Mouse (Mus musculus) bone marrow macrophage, adult 2 months (primary cell): ENCODE results near the gene Mss51. TPM values are rescaled to one million over a fixed set of nuclear protein-coding genes. Genes with fewer than 3 reads are reported as not detected.

Source experiments
- H3K27ac ChIP-seq: 2 replicates; pipeline ENCODE4 v1.5.1; 2012; ENCODE audit warnings: low read depth, low read length; ENCODE audit not compliant: insufficient read depth
- H3K4me1 ChIP-seq: 2 replicates; pipeline ENCODE4 v1.6.1; 2012; ENCODE audit warnings: low read length; ENCODE audit not compliant: control insufficient read depth, insufficient read depth
- H3K4me3 ChIP-seq: 2 replicates; pipeline ENCODE4 v1.5.1; 2012; ENCODE audit warnings: mild to moderate bottlenecking, low read length, moderate library complexity; ENCODE audit not compliant: insufficient read depth
- CTCF ChIP-seq: IDR thresholded peaks from 2 replicates; pipeline ENCODE4 v1.5.1; 2012; ENCODE audit warnings: low read depth, mild to moderate bottlenecking, low read length, moderate library complexity
- POLR2A ChIP-seq: IDR thresholded peaks from 2 replicates; pipeline ENCODE4 v1.6.1; 2012; ENCODE audit warnings: mild to moderate bottlenecking, low read depth, low read length, borderline replicate concordance
- polyA plus RNA-seq: library from polyadenylated mRNA; stranded (reverse); fragments of >200 nt; gene quantifications from 2 replicates; pipeline ENCODE4 v1.2.4, GENCODE M21; 2012; ENCODE audit not compliant: missing spikeins, insufficient read depth, insufficient read length

Gene Mss51
- polyA plus RNA-seq, 1 experiment = 1.9 TPM

DNA sequence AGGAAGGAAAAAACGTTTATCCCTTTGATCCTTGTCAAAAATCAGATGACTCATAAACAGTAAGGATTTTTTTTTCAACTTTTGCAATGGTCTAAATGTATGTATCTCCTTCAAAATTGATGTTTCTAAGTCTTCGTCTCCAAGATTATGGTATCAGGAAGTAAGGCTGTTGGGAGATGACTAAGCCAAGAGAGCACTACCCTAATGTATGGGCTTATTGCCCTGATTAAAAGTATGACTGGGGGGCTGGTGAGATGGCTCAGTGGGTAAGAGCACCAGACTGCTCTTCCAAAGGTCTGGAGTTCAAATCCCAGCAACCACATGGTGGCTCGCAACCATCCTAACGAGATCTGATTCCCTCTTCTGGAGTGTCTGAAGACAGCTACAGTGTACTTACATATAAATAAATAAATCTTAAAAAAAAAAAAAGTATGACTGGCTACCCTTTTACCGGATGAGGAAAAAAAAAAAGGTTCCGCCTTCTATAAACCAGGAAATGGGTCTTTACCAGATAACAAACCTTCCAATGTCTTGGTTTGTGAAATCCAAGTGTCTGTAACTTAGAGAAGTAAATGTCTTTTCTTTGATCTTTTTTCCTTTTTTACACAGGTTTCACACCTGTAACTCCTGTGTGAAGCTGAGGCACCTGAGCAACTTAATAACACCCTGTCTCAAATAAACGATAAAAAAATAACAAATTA is 14.5 kb downstream of the Mss51 start:
- peaks cover 8% of the 10 kb centered on the region for H3K4me1 ChIP-seq
- H3K27ac ChIP-seq = no peak overlapping the region
- no peak for TF ChIP-seq CTCF
- no peak for TF ChIP-seq POLR2A
- no peak overlapping the region for H3K4me3 ChIP-seq

DNA sequence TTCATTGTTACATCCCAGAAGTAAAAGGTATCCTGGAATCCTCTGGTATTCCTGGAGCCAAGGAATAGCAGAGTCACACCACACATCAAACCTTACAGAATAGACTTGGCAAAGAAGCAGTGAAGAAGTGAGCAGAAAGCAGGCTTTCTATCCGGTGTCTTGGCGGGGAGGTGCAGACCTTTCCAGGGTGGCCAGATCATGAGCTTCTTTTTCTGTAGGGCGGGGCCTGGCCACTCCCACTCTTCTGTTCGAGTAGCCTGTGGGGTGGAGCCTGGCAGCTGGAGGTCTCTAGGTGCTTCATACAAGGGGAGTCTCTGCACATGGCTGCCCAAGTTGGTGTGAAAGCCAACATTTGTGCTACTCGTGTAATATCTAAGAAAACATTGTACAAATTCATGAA is 15.5 kb downstream of the Mss51 start:
- Histone ChIP-seq H3K4me1 (peaks cover 14% of the 10 kb centered on the region), H3K27ac (no peak overlapping the region), H3K4me3 (no peak overlapping the region)
- TF ChIP-seq CTCF = no peak
- no peak for TF ChIP-seq POLR2A

DNA sequence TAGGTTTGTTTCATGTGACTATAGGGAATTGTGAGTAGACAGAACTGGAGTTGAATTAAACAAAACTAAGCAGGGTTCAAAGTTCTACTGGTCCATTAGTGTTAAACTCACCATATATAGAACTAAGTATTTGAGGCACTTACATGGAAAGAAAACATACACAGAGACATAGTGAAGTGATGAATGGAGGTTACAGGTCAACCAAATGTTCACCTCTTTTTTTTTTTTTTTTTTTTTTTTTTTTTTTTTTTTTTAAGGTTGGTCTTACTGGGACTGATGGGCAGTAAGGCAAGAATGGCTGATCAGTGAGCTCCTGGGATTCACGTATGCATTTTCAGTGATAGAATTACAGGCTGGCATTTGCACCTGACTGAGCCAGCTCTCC is 16.5 kb downstream of the Mss51 start:
- no peak for TF ChIP-seq POLR2A
- TF ChIP-seq CTCF = no peak
- peaks cover 18% of the 10 kb centered on the region for H3K4me1 ChIP-seq
- no peak overlapping the region for H3K27ac ChIP-seq
- peak overlapping the region; percentile 98 for H3K4me3 ChIP-seq

DNA sequence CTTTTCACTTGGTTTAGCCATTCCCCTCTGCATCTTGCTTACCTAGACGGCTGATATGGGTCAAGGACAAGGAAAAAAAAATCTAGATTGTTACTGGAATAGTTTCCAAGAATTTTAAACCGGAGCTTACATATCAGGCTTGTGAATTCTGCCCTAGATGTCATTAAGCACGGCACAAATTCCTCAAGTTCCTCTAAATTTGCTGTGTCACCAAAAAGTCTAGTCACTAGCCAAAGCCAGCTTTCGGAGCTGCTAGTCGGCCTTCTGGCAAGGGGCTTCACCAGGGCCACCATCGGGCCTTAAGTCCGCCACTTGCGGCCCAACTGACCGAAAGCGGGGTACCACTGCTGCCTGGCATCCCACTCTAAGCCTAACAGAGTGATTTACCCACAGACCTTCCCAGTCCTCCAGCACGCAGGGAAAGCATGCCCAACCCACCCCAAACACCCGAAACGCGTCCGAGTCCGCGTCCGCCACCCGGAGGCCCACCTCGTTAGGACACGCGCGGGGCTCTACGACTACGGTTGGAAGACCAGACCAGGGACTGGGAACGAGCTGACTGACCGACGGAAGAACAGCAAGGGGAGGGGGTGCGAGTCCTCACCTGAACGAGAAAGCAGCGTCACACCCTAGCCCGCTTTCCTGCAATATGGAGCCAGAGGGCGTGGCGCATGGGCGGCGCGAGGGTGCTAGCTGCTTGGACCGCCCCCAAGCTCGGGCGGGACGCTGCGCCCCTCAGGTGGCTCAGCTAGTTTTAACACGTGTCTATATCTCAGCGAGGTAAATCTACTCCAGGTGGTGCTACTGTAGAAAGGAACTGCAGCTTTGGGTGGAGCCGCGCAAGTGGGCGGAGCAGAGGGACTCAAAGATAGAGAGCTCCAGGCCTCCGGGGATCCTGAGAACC is 17.2 kb downstream of the Mss51 start, which contains the start of gene Anxa7:
Gene Anxa7 (minus strand): TSS at position 843 of the 904 bp plus-strand sequence.
- H3K27ac ChIP-seq = peak within 1 kb of the TSS; percentile 82
- TF ChIP-seq CTCF (no peak), POLR2A (no peak)
- H3K4me1 ChIP-seq = peaks cover 18% of the 10 kb centered on the region
- peak within 1 kb of the TSS; percentile 98 for H3K4me3 ChIP-seq

DNA sequence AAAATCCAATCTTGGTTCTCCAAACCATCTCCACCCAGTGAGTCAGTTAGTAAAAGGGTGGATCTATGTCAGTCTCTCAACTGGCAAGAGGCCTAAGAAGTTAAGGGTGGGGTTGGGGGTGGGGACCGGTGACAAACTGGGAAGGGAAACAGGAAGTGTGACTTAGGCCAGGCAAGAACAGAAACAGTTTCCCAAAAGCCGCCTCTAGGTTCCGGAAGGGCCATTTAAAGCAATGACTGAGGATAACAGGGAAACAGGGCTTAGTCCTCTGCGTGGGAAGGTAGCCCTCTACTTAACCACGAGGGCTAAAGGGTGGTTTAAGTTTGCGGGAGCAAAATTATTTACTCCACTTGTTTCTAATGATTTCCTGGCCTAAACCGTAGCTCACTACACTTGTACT is 17.9 kb downstream of the Mss51 start:
- Histone ChIP-seq H3K27ac (peak overlapping the region; percentile 82), H3K4me1 (peaks cover 18% of the 10 kb centered on the region), H3K4me3 (peak overlapping the region; percentile 98)
- TF ChIP-seq POLR2A (no peak), CTCF (no peak)

DNA sequence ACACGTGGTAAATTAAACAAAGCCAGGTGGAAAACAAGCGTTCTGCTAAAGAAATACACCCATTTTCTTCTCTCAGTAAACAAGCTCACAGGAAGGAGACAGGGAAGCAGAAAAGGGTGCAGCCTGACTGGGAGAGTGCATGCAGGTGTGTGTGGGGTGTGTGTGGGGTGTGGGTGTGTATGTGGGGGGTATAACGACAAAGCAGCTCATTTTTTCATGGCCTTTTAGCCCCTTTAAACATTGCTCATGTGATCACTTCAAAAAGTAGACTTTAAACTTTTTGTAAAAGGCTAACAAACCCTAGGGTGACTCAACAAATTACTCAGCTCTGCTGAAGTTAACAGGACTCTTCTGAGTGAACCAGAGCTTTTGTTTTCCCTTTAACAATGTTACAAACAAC is 18.3 kb downstream of the Mss51 start:
- TF ChIP-seq POLR2A = no peak
- no peak for TF ChIP-seq CTCF
- Histone ChIP-seq H3K4me1 (peaks cover 20% of the 10 kb centered on the region), H3K27ac (peak overlapping the region; percentile 63), H3K4me3 (peak overlapping the region; percentile 53)

DNA sequence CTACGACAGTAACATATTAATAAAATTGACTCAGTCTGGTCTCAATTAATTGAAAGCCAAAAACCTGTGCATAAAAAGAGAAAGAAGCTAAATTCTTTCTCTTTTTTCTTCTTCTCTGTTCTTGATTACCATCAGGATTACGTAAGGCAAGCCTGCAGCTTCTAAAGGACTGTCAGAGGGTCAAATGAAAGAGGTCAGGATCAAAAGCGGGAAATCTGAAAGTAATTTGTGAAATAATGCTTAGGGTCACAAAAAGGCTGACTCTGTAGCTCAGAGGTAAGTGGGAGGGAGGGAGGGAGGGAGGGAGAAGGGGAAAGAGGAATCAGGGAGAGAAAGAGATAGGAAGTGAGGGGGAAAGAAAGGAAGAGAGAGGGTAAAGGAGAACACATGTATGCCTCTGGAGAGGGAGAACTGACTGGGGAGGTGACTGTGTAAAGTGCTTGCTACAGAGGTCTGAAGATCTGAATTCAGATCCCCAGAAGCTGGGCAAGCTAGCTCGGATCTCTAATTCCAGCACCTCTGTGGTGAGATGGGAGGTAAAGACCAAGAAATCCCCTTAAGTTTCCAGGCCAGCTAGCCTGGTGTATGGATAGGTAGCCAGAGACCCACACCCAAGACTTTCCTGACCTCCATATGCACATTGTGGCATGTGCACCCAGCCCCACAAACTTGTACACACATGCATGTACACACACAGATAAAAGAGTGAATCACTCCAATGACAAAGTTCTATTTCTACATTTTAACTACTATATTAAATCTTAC is 19.3 kb downstream of the Mss51 start:
- H3K4me3 ChIP-seq = peak overlapping the region; percentile 42
- H3K27ac ChIP-seq = peak overlapping the region; percentile 59
- TF ChIP-seq CTCF = no peak
- TF ChIP-seq POLR2A = no peak
- H3K4me1 ChIP-seq = peaks cover 20% of the 10 kb centered on the region

DNA sequence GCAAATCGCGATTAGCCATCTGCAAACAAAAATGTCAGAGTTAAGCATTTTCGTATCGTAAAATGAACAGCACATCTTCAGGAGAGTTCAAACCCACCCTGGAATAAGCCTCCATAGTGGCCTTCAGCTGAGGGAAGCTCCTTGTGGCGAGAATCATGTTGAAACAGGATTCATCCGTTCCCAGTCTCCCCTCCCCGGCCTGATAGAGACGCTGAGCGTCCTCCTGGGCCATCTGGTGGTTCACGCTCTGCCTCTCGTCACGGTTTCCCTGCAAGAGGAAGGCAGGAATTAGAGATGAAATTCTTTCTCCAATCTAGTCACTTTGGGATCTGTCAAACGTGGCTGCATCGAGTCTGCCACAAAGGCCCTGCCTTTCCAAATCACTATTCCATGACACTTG is 36.5 kb downstream of the Mss51 start:
- Histone ChIP-seq H3K4me3 (no peak overlapping the region), H3K27ac (no peak overlapping the region), H3K4me1 (no peaks in the 10 kb centered on the region)
- no peak for TF ChIP-seq POLR2A
- no peak for TF ChIP-seq CTCF

DNA sequence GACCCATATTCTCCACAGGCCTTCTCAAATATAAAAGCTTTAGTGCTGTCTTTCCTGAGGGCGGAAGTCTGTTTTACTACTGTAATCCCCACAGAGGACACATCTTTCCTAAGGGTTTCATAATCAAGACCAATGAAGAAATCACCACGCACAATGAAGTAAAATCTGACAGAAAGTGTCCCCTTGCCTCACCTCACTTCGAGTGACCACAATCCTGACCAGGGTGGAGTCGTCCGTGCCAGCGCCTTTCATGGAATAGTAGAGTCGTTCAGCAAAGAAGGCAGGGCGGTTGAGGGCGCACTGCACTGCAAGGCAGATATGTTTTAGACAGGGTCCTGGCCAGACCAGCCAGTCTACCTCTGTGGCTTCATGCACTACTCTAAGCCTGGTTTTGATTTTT is 38.3 kb downstream of the Mss51 start:
- Histone ChIP-seq H3K27ac (no peak overlapping the region), H3K4me3 (no peak overlapping the region), H3K4me1 (no peaks in the 10 kb centered on the region)
- TF ChIP-seq POLR2A = no peak
- no peak for TF ChIP-seq CTCF

DNA sequence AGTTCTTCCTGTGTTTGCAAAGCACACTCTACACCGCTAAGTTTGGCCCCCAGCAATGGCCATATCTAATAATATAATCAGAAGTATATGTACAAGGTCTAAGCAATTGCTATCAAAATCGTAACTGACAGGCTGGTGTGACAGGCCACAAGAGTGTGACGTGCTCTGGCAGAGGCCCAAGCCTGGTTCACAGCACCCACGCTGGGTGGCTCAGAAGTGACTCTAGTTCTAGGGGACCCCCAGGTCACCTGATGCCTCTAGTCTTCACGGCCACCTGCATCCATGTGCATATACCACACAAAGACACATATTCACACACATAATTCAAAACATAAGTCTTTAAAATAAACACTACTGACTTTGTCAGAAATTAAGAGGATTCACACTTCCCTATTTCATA is 43.8 kb downstream of the Mss51 start:
- H3K4me1 ChIP-seq = no peaks in the 10 kb centered on the region
- H3K4me3 ChIP-seq = no peak overlapping the region
- no peak overlapping the region for H3K27ac ChIP-seq
- TF ChIP-seq CTCF (no peak), POLR2A (no peak)
